Mouse (Mus musculus): ENCODE measurements around the gene Gm20388.

The Gm20388 gene

DNA sequence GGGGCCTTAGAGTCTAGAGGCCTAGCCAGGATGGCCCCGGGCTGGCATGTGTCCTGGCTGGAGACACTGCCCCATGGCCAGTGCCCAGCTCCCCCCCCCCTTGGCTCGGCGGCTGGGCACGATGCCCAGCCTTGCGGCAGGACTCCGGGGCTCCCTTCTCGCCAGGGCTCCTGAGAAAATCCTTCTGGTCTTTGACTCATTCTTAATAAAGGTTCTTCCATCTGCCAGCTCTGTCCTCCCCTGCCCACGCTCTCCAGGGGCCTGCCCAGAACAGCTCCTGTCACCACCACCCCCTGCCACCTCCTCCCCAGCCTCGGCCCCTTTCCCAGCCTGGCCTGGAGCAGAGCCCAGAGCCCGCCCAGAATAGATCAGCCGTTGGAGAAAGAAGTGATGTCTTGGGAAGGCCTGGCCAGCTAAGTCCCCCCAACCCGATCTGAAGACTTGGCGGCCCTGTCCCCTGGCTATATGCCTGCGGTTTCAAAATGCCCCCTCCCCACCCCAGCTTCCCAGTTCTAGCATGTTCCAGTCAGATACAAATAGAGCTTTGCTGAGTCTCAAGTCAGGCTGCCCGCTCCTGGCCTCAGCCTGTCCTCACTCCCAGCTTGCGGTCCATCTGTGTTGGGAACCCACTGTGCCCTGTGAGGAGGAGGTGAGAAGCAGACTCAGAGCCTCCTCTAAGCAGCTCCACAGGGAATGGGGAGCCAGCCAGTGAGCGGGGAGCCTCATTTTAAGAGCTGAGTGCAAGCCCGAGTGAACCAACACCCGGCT lies 472.0 kb downstream of the Gm20388 start:
- DNase-seq (ENCODE audit: extremely low spot score, low spot score), result no peak

DNA sequence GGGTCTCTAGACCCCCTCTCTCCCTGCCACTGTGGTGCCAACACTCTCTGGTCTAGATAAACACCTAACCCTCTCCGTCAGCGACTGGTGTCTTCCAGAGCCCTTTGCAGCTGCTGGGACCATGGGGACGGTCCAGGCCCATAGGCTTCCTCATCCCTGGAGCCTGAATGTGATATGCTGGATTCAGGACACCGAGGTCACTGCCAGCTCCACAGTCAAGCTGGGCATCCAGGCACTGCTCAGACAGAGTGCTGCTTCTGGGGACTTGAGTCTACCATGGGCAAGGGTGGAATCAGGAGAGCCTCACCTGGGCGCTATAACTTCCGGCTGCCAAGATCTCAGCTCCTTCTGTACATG lies 472.5 kb downstream of the Gm20388 start:
- DNase-seq (ENCODE audit: extremely low spot score, low spot score), result no peak

DNA sequence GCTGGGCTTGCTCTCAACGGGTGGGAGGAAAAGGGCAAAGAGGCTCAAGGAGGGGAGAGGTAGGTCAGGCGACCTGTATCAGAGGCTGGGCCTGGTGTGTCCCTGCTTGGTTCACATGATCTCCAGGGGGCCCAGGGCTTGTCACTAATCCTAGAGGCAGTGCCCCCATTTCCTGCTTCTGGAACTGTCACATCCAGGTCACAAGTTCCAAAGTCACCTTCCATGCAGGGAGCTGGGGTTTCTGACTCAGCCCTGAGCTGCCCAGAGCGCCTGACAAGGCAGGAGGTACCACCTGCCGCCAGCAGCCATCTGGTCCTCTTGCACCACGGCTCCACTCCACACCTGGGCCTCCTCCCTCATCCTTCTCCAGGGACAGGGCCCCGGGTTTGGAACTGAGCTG lies 473.1 kb downstream of the Gm20388 start:
- DNase-seq (ENCODE audit: extremely low spot score, low spot score), result no peak

DNA sequence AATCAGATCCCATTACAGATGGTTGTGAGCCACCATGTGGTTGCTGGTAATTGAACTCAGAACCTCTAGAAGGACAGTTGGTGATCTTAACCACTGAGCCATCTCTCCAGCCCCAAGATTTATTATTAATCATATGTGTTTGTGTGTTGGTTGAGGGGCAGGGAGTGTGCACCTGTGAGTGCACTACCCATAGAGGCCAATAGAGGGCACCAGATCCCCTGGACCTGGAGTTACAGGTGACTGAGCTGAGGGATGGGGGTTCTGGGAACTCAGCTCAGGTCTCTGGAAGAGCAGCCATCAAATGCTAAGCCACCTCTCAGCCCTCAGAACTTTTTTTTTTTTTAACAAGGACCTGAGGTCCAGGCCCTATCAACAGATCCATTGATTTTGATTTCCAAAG lies 474.1 kb downstream of the Gm20388 start:
- DNase-seq (ENCODE audit: extremely low spot score, low spot score), result no peak

DNA sequence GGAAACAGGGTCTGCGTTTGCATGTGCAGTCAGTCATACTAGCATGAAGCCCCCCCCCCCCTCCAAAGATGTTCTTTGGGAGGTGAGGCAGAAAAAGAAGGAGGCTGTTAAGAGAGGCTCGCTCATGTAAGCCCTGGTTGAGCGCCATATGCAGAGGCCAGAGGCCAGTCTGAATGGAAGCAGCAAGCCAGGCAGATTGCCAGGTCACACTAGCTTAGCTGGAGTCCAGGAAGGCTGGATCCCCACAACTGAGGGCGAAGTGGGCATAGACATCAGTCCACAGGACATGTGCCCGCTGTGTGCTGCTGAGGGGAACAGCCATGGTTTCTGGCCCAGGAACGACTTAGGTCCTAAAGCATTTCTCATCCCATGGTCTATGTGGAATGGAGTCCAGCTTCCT lies 477.6 kb downstream of the Gm20388 start:
- DNase-seq (ENCODE audit: extremely low spot score, low spot score), result no peak

DNA sequence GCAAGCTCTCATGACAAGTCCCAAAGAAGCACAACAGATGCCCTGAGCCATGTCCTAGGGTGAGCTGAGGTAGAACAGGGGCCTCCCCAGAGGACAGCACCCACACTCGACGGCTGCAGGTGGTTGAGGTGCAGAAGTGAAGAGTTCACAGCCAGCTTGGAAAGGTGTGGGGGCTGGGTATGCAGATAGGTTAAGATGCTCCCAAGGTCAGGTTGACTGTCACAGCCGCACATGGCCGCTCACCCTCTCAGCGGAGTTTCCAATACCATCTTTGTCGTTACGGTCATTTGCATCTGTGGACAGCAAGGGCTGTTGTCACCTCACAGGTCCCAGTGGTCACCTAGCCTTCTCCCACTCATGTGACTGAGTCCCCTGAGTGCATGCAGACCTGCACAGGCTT lies 480.0 kb downstream of the Gm20388 start:
- no peak for DNase-seq (ENCODE audit: extremely low spot score, low spot score)

DNA sequence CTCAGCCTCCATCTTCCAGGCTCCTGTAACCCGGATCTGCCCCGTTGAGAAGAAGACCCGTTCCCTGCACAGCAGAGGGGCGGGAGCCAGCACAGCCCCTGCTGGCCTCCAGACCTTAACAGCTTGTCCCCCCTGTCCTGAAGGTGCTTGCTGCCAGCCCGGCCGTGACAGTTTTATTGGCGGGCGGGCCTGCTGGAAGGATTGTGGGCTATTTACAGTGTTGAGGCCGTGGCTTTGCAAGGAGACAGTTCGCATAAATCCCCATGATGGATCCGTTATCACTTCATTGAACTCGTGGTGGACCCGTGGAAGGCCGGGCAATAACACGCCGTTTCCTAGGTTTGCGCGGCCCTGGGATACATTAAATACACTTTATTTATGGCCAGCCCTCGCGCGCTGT lies 481.2 kb downstream of the Gm20388 start:
- DNase-seq (ENCODE audit: extremely low spot score, low spot score), result no peak

DNA sequence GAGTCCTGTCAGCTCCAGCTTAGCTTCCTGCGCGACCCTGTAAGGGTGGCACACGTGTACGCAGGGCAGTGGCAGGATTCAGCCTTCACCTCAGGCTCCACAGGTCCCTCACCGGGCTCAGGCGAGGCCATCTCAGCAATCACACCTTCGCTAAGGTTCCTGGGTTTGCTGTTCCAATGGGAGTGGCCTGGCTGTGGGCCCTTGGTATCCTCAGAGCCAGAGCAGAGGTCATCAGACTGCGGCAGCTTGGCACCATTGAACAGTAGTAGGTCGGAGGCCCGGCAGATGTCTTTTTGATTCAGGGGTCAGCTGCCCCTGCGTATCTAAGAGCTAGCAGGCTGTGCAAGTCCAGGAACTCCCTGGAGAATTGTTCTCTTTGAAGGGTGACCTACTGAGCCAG lies 482.4 kb downstream of the Gm20388 start:
- DNase-seq (ENCODE audit: extremely low spot score, low spot score), result no peak

DNA sequence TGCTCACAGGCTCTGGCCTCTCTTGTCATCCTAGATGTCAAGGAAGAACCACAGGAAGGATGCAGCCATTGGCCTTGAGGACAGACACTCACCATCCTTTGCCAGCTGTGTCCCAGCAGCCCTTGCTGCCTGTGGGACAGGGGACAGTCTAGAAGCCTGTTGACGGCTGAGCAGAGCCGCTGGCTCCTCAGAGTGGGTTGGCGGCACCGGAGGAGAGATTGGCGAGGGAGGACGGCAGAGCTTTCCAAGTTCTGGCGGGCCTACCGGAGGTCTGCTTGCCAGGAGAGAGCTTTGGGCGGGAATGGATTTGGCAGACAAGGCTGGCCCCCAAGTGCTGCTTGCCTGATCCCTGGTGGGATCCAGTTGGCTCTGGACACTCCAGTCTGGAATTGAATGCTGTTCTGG lies 483.2 kb downstream of the Gm20388 start:
- no peak for DNase-seq (ENCODE audit: extremely low spot score, low spot score)

DNA sequence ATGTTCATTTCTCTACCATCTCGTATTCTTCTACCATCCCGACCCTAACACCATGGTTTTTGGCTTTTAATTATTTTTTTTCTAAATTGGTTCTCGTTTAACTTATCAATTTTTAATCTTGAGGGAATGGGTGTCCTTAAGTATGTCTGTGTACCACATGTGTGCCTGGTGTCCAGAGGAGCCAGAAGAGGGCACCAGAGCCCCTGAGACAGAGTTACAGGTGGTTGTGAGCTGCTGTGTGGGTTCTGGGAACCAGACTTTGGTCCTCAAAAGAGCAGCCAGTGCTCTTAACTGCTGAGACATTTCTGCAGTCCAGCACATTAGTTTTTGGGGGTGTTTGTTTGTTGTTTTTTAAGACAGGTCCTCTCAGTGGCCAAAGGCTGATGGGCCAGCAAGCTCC lies 485.3 kb downstream of the Gm20388 start:
- no peak for DNase-seq (ENCODE audit: extremely low spot score, low spot score)

DNA sequence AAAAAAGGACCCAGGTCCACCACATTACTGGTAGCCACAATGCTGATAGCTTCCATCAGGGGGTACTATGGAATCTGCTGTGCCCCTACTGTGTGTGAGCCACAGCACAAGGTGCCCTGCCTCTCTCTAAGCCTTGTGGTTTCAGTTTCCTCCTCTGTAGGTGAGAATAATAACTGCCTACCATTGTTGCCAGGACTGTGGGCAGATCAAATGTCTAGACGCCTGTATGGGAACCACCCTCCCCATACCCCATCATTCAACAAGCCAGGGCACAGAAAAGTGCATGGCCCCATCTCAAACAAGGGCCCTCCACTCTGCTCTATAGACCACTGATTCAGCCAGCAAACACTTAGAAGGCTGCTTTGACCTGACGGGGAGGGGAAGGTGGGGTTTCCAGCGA lies 486.1 kb downstream of the Gm20388 start:
- DNase-seq (ENCODE audit: extremely low spot score, low spot score), result no peak

DNA sequence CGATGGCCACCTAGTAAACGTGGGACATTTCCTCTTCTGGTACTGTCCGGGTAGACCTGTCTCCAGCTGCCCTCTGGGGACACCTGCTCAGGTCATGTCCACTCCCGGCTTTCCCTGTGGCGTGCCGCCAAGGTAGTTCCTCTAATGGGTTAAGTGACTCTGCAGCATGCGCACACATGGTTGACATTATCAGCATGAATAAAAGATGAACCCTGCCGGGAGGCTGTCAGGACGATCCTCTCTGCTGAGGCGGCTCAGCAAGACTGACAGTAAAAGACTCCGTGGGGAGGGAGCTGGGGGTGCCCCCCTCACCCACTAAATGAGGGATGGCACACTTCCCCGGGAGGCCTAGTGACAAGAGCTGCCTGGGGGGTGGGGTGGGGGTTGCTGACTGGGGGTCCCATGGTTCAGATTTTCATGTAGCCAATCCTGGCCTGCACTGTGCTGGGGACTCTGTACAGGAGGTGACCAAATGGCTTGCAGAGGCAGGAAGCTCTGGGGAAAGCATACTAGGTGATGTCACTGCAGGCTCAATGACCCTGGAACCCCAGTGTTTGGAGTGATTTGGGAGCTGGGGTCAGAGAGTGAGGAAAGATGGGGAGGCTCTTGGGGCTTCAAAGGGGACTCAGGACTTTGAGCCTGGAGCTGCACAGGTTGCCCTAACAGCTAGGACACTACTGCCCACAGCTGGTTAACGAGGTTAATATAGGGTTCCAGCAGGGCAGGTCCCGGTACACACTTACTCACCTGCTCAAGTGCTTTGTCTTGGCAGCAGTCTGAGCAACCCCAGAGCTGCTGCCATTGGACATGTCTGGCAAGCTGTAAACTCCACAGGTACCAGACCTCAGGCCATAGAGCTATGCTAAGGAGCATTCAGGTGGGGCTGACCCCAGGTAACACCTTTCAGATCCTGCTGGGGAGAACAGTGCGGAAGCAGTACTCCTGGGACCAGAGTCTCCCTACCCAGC lies 487.1 kb downstream of the Gm20388 start:
- DNase-seq (ENCODE audit: extremely low spot score, low spot score), result peak; percentile 60

DNA sequence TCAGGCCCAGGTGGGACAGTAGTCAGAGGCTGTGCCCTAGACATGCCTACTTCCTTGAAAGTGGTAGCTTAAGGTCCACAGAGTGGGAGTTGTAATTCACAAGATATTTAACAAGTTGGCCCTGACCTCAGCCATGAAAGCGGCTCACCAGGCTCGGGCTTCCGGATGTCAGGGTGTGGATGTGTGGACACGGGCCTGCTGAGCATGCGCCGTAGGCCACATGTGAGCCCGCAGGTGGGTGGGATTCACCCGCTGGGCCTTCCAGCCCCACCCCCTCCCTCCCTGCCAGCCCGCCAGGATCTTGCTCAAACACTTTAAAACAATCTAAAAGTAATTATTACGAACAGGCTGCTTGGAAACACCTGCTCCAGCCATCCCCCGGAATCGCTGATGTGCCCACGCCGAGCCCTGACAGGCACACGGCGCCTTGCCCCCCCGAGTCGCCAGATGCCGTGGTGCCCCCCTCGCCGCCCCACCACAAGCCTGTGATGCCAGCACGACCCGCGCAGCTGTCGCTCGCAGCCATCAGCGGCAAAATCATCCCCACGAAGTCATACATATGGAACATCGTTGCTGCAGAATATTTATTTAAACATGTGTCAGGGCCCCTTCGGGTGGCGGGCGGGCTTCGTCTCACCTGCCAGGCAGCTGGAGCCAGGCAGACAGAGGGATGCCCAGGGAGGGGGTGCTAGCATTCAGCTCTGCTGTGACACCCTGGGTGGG lies 488.7 kb downstream of the Gm20388 start:
- DNase-seq (ENCODE audit: extremely low spot score, low spot score), result no peak

DNA sequence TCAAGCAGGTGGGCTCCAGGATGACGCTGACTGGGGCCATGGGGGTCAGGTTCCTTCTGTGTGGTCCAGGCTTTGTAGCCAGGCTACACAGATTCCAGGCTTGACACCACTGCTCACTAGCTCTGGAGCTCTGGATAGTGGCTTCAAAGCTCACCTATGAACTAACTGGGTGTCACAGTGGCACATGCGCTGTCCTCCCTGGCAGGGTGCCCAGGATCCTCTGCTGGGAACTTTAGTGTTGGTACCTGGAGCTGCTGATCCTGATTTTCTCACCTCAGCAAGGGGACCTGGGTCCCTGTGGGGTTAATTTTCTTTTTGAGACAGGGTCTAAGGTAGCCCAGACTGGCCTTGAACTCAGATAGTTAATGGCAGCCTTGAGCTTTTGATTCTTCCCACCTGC lies 490.6 kb downstream of the Gm20388 start:
- no peak for DNase-seq (ENCODE audit: extremely low spot score, low spot score)

DNA sequence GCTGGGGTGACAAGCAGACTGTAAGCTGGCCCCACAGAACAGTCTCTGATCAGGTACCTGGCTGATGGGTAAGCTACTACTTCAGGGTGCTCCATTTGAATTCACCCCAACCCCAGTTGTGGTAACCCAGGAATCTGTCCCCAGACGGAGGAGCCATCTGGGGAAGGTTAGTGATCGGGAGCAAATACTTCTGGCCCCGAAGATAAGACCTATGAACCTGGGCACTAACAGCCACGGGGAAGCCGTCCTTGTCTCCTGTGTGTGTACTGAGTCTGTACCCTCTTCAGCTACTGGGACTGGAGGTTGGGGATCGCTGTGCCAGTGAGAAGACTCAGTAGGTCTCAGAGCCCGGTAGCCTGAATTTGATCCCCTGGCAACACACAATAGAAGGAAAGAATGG lies 491.1 kb downstream of the Gm20388 start:
- DNase-seq (ENCODE audit: extremely low spot score, low spot score), result no peak

DNA sequence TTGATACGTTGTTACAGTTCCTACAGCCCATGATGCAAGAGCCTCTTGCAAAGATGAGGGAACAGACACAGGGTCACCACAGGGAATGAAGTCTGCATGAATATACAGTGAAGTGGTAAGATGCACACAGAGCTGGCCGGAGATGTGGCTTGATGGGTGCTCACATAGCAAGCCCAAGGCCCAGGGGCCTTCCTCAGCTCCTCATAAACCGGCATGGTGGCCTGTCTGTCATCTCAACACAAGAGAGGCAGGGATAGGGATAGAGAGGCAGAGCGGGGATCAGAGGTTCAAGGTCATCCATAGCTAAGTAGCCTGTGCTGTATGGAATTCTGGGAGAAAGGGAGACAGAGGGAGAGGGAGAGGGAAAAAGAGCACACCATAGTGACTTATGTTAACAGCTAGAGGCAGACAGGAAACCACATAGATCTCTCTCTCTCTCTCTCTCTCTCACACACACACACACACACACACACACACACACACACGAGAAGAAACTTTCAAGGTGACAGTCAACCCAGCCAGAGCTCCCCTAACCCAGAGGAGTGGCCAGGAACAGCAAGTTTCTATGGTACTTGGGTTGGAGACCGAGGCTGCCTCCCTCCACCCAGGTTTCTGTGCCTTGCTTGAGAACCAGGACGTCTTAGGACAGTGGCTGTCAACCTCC lies 493.1 kb downstream of the Gm20388 start:
- DNase-seq (ENCODE audit: extremely low spot score, low spot score), result no peak

DNA sequence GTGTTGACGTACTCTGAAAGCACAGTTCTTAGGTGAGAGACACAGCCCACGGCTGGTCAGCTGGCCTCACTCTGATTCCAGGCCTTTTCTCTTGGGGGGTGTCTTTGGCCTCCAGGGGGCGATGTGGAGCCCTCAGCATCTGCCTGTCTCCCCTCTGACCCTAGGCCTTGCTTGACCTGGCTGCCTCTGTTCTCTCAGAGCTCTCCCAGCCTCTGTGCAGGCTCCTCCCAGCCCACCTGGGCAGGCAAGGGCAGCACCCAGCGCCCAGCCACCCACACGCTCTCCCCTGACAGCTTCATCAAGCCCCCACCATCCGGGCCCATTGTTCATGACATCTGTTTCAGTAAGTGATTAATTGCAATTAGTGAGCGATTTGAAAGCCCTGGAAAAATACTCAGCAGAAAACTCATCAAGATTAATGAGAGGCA lies 494.0 kb downstream of the Gm20388 start:
- DNase-seq (ENCODE audit: extremely low spot score, low spot score), result peak; percentile 74

DNA sequence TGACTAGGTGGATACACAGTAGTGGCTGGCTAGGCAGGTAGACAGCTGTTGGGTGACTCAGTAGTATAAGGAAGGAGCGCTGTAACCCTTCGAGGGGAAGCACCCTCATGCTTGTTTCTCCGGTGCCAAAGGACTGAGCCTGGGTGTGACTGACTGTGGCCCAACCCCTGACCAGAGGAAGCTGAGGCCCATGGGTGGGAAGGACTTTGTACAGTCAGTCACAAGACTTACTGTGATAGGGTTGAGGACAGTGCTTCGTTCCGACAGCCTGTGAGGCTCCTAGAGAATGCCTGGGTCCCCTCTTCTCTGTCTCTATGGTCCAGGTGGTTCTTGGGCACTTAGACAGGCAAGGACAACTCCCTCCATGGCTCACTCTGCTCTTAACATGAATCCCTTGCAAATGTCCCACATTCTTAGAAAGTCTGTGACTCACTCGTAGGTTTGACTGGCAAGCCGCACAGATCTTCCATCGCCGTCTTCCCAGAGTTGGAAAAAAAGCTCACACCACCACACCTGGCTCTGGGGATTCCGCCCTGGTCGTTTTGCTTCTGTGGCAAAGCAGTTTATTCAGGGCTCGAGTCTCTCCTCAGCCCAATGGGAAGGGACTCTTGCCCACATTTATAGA lies 495.5 kb downstream of the Gm20388 start:
- no peak for DNase-seq (ENCODE audit: extremely low spot score, low spot score)

DNA sequence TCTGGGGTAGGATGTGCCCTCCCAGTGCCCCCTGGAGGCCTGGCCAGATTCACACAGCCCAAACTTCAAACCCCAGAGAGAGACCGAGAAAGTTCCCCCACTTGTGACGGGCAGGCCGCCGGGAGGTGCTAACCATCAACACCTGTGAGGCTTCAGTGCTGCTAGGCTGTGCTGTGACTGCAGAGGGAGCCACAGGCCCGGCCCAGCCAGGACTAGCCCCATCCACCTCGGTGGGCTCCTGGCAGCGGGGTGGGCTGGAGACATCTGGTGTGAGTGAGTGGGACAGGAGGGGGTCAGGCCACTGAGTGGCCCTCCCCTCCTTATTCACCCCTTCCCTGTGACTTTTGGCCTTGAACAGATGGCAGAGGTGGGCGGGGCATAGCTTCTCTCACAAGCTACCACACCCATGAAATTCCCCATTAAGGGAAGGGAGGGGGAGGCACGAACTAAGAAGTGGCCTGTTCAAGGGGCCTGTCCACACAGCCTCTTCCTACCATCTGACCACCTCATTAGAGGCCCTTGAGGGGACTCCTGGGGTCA lies 497.1 kb downstream of the Gm20388 start:
- DNase-seq (ENCODE audit: extremely low spot score, low spot score), result peak; percentile 93
